Mouse (Mus musculus): ENCODE data around the gene 3110082I17Rik.
"Not testable (repeated sequence)": the region's sequence is repeated elsewhere in the genome, so short reads cannot be mapped to it uniquely, and the experiment has no call there.

The 3110082I17Rik gene

GRCm38 (mm10) chr5:139358653-139359052, 101.7 kb downstream of the 3110082I17Rik start:
- DNase-seq (ENCODE audit: low read depth, low spot score), result peak; percentile 51

- peak; percentile 77 for DNase-seq (ENCODE audit: low read depth, low spot score)
Measured at GRCm38 (mm10) chr5:139355235-139355772, 105.0 kb downstream of the 3110082I17Rik start.

GRCm38 (mm10) chr5:139353946-139354345, 106.4 kb downstream of the 3110082I17Rik start:
- DNase-seq (ENCODE audit: low read depth, low spot score), result no peak

- DNase-seq (ENCODE audit: low read depth, low spot score), result peak; percentile 84
Measured at GRCm38 (mm10) chr5:139353496-139353895, 106.8 kb downstream of the 3110082I17Rik start.

GRCm38 (mm10) chr5:139352317-139352716, 108.0 kb downstream of the 3110082I17Rik start, which contains the start of gene Cyp2w1:
TSS of gene Cyp2w1 (plus strand) at chr5:139352617.
- no peak for DNase-seq (ENCODE audit: low read depth, low spot score)

- no peak for DNase-seq (ENCODE audit: low read depth, low spot score)
Measured at GRCm38 (mm10) chr5:139351628-139352027, 108.7 kb downstream of the 3110082I17Rik start.

GRCm38 (mm10) chr5:139351134-139351533, 109.2 kb downstream of the 3110082I17Rik start, which contains the start of gene Cox19:
TSS of gene Cox19 (minus strand) at chr5:139351418.
- no peak for DNase-seq (ENCODE audit: low read depth, low spot score)

GRCm38 (mm10) chr5:139349713-139350112, 110.6 kb downstream of the 3110082I17Rik start:
- no peak for DNase-seq (ENCODE audit: low read depth, low spot score)

GRCm38 (mm10) chr5:139347225-139347624, 113.1 kb downstream of the 3110082I17Rik start:
- DNase-seq (ENCODE audit: low read depth, low spot score), result no peak

- DNase-seq (ENCODE audit: low read depth, low spot score), result no peak
Measured at GRCm38 (mm10) chr5:139345364-139345714, 115.0 kb downstream of the 3110082I17Rik start.

- peak; percentile 93 for DNase-seq (ENCODE audit: low read depth, low spot score)
Measured at GRCm38 (mm10) chr5:139344687-139345363, 115.5 kb downstream of the 3110082I17Rik start.

- DNase-seq (ENCODE audit: low read depth, low spot score), result peak; percentile 84
Measured at GRCm38 (mm10) chr5:139344021-139344686, 116.2 kb downstream of the 3110082I17Rik start.

- DNase-seq (ENCODE audit: low read depth, low spot score), result no peak
Measured at GRCm38 (mm10) chr5:139338891-139339290, 121.4 kb downstream of the 3110082I17Rik start.

- DNase-seq (ENCODE audit: low read depth, low spot score), result no peak
Measured at GRCm38 (mm10) chr5:139338403-139338802, 121.9 kb downstream of the 3110082I17Rik start.

GRCm38 (mm10) chr5:139337826-139338370, 122.4 kb downstream of the 3110082I17Rik start:
- DNase-seq (ENCODE audit: low read depth, low spot score), result no peak

- DNase-seq (ENCODE audit: low read depth, low spot score), result no peak
Measured at GRCm38 (mm10) chr5:139335634-139336033, 124.7 kb downstream of the 3110082I17Rik start.

- not testable (repeated sequence) for DNase-seq (ENCODE audit: low read depth, low spot score)
Measured at GRCm38 (mm10) chr5:139334394-139334793, 125.9 kb downstream of the 3110082I17Rik start.

- no peak for DNase-seq (ENCODE audit: low read depth, low spot score)
Measured at GRCm38 (mm10) chr5:139333301-139334013, 126.9 kb downstream of the 3110082I17Rik start.

GRCm38 (mm10) chr5:139332590-139333272, 127.6 kb downstream of the 3110082I17Rik start:
- DNase-seq (ENCODE audit: low read depth, low spot score), result no peak

- peak; percentile 83 for DNase-seq (ENCODE audit: low read depth, low spot score)
Measured at GRCm38 (mm10) chr5:139331742-139332141, 128.6 kb downstream of the 3110082I17Rik start.

- no peak for DNase-seq (ENCODE audit: low read depth, low spot score)
Measured at GRCm38 (mm10) chr5:139330766-139331165, 129.6 kb downstream of the 3110082I17Rik start.

All from R1 (cell line).